8 mouse cellular contexts compared by ENCODE assay signal in genomic region chr2:158339948-158340564, GRCm38 (mm10). TPM values are rescaled to one million over a fixed set of nuclear protein-coding genes. Genes with fewer than 3 reads are reported as not detected.
DNase-seq lines count a peak whose midpoint lies in the region; ATAC-seq and TF ChIP-seq lines count a peak whose summit lies in the region.

No protein-coding gene starts in this region.

- WGBS in forebrain, embryonic 14.5 days = 34% methylated on average over 11 of the region's 11 CpGs
- 42% methylated on average over 11 of the region's 11 CpGs for WGBS in spleen, adult 2 months

- H3K4me1 ChIP-seq in forebrain, embryonic 14.5 days (ENCODE audit: control insufficient read depth, insufficient read depth, low read length) = no peaks in the 10 kb centered on the region
- H3K4me1 ChIP-seq in spleen, adult 2 months (ENCODE audit: control insufficient read depth, insufficient read depth, insufficient read length) = no peaks in the 10 kb centered on the region

- H3K9me3 ChIP-seq in forebrain, embryonic 14.5 days (replicated peaks; ENCODE audit: control insufficient read depth, low read length) = no peaks in the 10 kb centered on the region

- no peak overlapping the region for H3K9ac ChIP-seq in forebrain, embryonic 14.5 days (ENCODE audit: low read length)

- no peak overlapping the region for H3K27ac ChIP-seq in forebrain, embryonic 14.5 days (ENCODE audit: low read depth, low read length)
- no peak overlapping the region for H3K27ac ChIP-seq in spleen, adult 2 months (ENCODE audit: insufficient read depth, low read length)

- no peak overlapping the region for H3ac ChIP-seq in C2C12 (ENCODE audit: control insufficient read depth, insufficient read length, low read depth)

- no peak for TF ChIP-seq POLR2A in brain, embryonic 14.5 days (IDR thresholded peaks at IDR 0.05; ENCODE audit: borderline replicate concordance, extremely low read depth, insufficient read depth, insufficient read length, poor library complexity, severe bottlenecking)
- no peak for TF ChIP-seq POLR2A in spleen, adult 2 months (IDR thresholded peaks at IDR 0.05; ENCODE audit: low read depth, low read length)

- no peaks in the 10 kb centered on the region for H3K36me3 ChIP-seq in C2C12 (ENCODE audit: control insufficient read depth, insufficient read depth)
- H3K36me3 ChIP-seq in forebrain, embryonic 14.5 days (ENCODE audit: control insufficient read depth, insufficient read depth, low read length) = no peaks in the 10 kb centered on the region
- H3K36me3 ChIP-seq in spleen, adult 2 months (ENCODE audit: control insufficient read depth, insufficient read depth, low read length) = no peaks in the 10 kb centered on the region

- peak; percentile 30 for DNase-seq in gastrocnemius, adult 18-20 months (ENCODE audit: low spot score)
- DNase-seq in gastrocnemius, postnatal 25 days = no peak
- peak; percentile 86 for DNase-seq in brain, embryonic 14.5 days (ENCODE audit: low read depth)
- DNase-seq in forebrain, embryonic 14.5 days (ENCODE audit: low spot score) = peak; percentile 79
- peak; percentile 41 for DNase-seq in layer of hippocampus, adult 9-10 months (ENCODE audit: low spot score)
- DNase-seq in spleen, adult 2 months (ENCODE audit: low read depth in 1 of 2, low spot score in 2 of 2) = peak in 1 of 2 experiments; percentile 27

- no peaks in the 10 kb centered on the region for H3K79me2 ChIP-seq in C2C12 (ENCODE audit: control insufficient read depth, insufficient read depth)

- no peak overlapping the region for H3K4me3 ChIP-seq in C2C12 (ENCODE audit: insufficient read depth, poor library complexity, severe bottlenecking)
- H3K4me3 ChIP-seq in forebrain, embryonic 14.5 days (ENCODE audit: low read depth, low read length) = no peak overlapping the region
- H3K4me3 ChIP-seq in spleen, adult 2 months (ENCODE audit: extremely low read depth, insufficient read depth, insufficient read length) = no peak overlapping the region

- 0 out of 2 replicates have a peak, but pooled peaks have one; percentile 32 for ATAC-seq in forebrain, embryonic 14.5 days
- peak; percentile 88 for ATAC-seq in megakaryocyte progenitor cell, adult 5-6 weeks (replicated peaks; ENCODE audit: poor library complexity)

- no peak overlapping the region for H3K4me2 ChIP-seq in forebrain, embryonic 14.5 days (ENCODE audit: low read length)

- peak; percentile 13 for TF ChIP-seq CTCF in C2C12 (IDR thresholded peaks at IDR 0.05; ENCODE audit: control insufficient read depth, insufficient read depth, insufficient read length)
- peak; percentile 95 for TF ChIP-seq CTCF in brain, embryonic 14.5 days (IDR thresholded peaks at IDR 0.05; ENCODE audit: borderline replicate concordance, extremely low read depth, insufficient read depth, insufficient read length)
- TF ChIP-seq CTCF in spleen, adult 2 months (IDR thresholded peaks at IDR 0.05; ENCODE audit: extremely low read depth, insufficient read depth, insufficient read length, insufficient replicate concordance) = peak; percentile 72; the same call in 1 of the 2 replicates

- no peaks in the 10 kb centered on the region for H3K79me3 ChIP-seq in C2C12 (ENCODE audit: low read depth)

- H3K27me3 ChIP-seq in C2C12 (ENCODE audit: control insufficient read depth, insufficient read depth, insufficient read length) = peaks cover 50% of the 10 kb centered on the region
- H3K27me3 ChIP-seq in forebrain, embryonic 14.5 days (replicated peaks; ENCODE audit: control insufficient read depth, insufficient read depth, low read length) = no peaks in the 10 kb centered on the region
- H3K27me3 ChIP-seq in spleen, adult 2 months (ENCODE audit: control insufficient read depth, insufficient read depth, low read length) = no peaks in the 10 kb centered on the region

TF ChIP-seq in C2C12, 6 proteins besides CTCF, POLR2A, EP300 and RAD21:
- TF ChIP-seq MYOG (IDR thresholded peaks at IDR 0.05; ENCODE audit: control insufficient read depth, extremely low read depth, insufficient read length) (no peak), MAX (IDR thresholded peaks at IDR 0.05) (no peak), MYOD1 (IDR thresholded peaks at IDR 0.05; ENCODE audit: control insufficient read depth, insufficient read length, low read depth) (no peak), CEBPB (IDR thresholded peaks at IDR 0.05; ENCODE audit: low read depth) (no peak), FOSL1 (IDR thresholded peaks at IDR 0.05; ENCODE audit: insufficient read depth, low read length, poor library complexity, severe bottlenecking) (no peak), USF1 (IDR thresholded peaks at IDR 0.05; ENCODE audit: low read depth) (no peak)

RNA-seq across cellular contexts. Expression of gene Lbp, which starts 33.8 kb away (rescaled TPM):
- total RNA-seq in gastrocnemius, adult 18-20 months (2021) = 1 to 10 TPM; 5.7 to 6.0 TPM
- 10 to 100 TPM in 1 of 2 experiments, 1 to 10 TPM in 1; 4.7 to 11.1 TPM for total RNA-seq in gastrocnemius, postnatal 25 days (2021)
- not detected for polyA plus RNA-seq in C2C12 (2012; fragmentation: generic; extraction: Trizol)
- 4.0 and 4.3 TPM in 2 replicates for polyA plus RNA-seq in brain, embryonic 14.5 days (2012; rRNA removed)
- 2.6 and 3.0 TPM in 2 replicates for polyA plus RNA-seq in forebrain, embryonic 14.5 days (2014; fragmentation: Nextera tagmentation; extraction: Ambion mirVana)
- total RNA-seq in megakaryocyte progenitor cell, adult 5-6 weeks (2015) = 71.3 and 89.1 TPM in 2 replicates
- 212 and 229 TPM in 2 replicates for total RNA-seq in megakaryocyte progenitor cell, adult 5-6 weeks (2017)
- 3.3 and 4.1 TPM in 2 replicates for polyA plus RNA-seq in spleen, adult 2 months (2012; rRNA removed)

RNA-seq across cellular contexts. Expression of gene Snhg11, which starts 35.4 kb away (rescaled TPM):
- under 1 TPM; 0.16 to 0.28 TPM for total RNA-seq in gastrocnemius, adult 18-20 months (2021)
- under 1 TPM in 1 of 2 experiments, not detected in 1; 0.11 TPM for total RNA-seq in gastrocnemius, postnatal 25 days (2021)
- not detected for polyA plus RNA-seq in C2C12 (2012; fragmentation: generic; extraction: Trizol)
- 496 and 652 TPM in 2 replicates for polyA plus RNA-seq in brain, embryonic 14.5 days (2012; rRNA removed)
- 30.3 and 55.7 TPM in 2 replicates for polyA plus RNA-seq in forebrain, embryonic 14.5 days (2014; fragmentation: Nextera tagmentation; extraction: Ambion mirVana)
- 0.17 and 0.24 TPM in 2 replicates for total RNA-seq in megakaryocyte progenitor cell, adult 5-6 weeks (2015)
- total RNA-seq in megakaryocyte progenitor cell, adult 5-6 weeks (2017) = 0.03 and 0.17 TPM in 2 replicates
- 0.04 and 0.11 TPM in 2 replicates for polyA plus RNA-seq in spleen, adult 2 months (2012; rRNA removed)

Comparison
In these comparisons a context has a peak if more than half of its experiments do, and no peak if none do; other contexts are left out.
1. CTCF ChIP-seq: peak in every context shown above with its lines; median percentile 95 in brain, embryonic 14.5 days; 72 in spleen, adult 2 months; 13 in C2C12.
2. RNA of gene Snhg11, which starts 35.4 kb away (polyA plus RNA-seq): 496 to 652 TPM in brain, embryonic 14.5 days and 30.3 to 55.7 TPM in forebrain, embryonic 14.5 days; 0.04 to 0.11 TPM in spleen, adult 2 months and not detected in C2C12 (single experiment); every median in the first group is over 10 times any median in the second.